Mouse (Mus musculus) colon, adult 2 months (tissue): ENCODE data around the gene Lce1a1. TPM values are rescaled to one million over a fixed set of nuclear protein-coding genes. Genes with fewer than 3 reads are reported as not detected.

ENCODE experiments used
- polyA plus RNA-seq: library from polyadenylated mRNA; depleted of rRNA; stranded (reverse); fragments of >200 nt; gene quantifications from 2 replicates; pipeline ENCODE4 v1.2.3, GENCODE M21; 2012; rRNA removed

Gene Lce1a1
- not detected in 2 replicates for polyA plus RNA-seq

GRCm38 (mm10) chr3:92648207-92648606, at the start of gene Lce1a1:
TSS of gene Lce1a1 (minus strand) at chr3:92648307.

DNA sequence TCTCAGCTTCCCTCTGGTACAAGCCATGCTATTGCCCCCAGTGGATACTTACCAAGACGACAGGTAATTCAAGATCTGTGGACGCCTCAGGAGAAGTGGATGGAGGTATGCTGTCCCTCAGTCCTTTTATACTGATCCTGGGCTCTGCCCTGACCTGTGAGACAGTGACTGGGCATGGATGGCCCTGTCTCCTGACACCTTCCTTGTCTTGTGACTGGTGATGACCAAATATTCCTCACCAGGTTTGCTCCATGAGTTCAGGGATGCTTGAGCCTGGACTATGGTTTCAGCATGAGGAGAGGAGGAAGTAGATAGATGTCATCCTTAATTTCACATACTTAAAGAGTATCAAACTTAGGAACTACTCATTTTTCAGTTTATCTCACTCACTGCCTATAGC, 39.0 kb upstream of the Lce1a1 start, which contains the start of gene Lce1d:
Gene Lce1d (minus strand): TSS at position 101 of the 400 bp plus-strand sequence.

GRCm38 (mm10) chr3:92678947-92679346, 30.8 kb upstream of the Lce1a1 start, which contains the start of gene Lce1c:
TSS of gene Lce1c (plus strand) at chr3:92679247.

DNA sequence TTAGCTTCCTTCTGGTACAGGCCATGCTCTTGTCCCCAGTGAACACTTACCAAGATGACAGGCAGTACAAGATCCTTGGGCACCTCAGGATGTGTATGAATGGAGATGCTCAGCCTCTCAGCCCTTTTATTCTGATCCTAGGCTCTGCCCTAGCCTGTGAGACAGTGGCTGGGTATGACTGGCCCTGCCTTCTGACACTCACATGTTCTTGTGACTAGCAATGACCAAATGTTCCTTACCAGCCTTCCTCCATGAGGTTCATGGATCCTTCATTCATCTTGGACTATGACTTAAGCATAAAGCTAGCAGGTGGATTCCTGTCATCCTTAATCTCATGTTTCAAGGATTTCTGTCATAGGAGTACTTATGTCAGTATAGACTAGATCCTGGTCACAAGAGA, 22.1 kb upstream of the Lce1a1 start, which contains the start of gene Lce1a2:
Gene Lce1a2 (minus strand): TSS at position 101 of the 400 bp plus-strand sequence.

GRCm38 (mm10) chr3:92656826-92657225, 8.7 kb upstream of the Lce1a1 start, which contains the start of gene Lce1b:
TSS of gene Lce1b (minus strand) at chr3:92656926.

DNA sequence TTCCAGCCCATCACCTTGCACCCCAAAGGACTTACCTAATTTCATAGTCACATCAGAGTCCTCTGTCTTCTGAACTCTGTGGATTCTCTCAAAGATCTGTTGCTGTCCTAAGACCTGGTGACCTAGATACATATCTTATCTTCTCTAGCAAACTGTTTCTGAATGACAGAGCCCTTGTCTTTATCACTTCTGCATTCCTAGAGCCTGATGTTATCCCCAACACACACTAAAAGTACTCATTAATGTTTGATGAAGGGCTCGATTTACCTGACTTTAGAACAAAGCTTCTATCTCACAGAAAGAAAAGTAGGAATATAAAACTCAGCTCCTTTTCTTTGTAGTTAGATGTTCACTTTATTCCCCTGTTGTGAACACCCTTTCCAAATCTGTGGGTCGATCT, 26.5 kb downstream of the Lce1a1 start, which contains the start of gene Lce6a:
Gene Lce6a (minus strand): TSS at position 101 of the 400 bp plus-strand sequence.

GRCm38 (mm10) chr3:92607392-92607791, 40.7 kb downstream of the Lce1a1 start, which contains the start of gene 2210017I01Rik:
TSS of gene 2210017I01Rik (minus strand) at chr3:92607492.

Other genes starting within 250 kb of the Lce1a1 start
- not detected in 2 replicates for gene Sprr2i, start 240.3 kb downstream of the Lce1a1 start, polyA plus RNA-seq
- gene Sprr2j-ps, start 230.2 kb downstream of the Lce1a1 start, polyA plus RNA-seq, result not detected in 2 replicates
- gene Gm9774, start 218.9 kb downstream of the Lce1a1 start, polyA plus RNA-seq, result 4.5 and 8.2 TPM in 2 replicates
- gene Sprr2k, start 215.7 kb downstream of the Lce1a1 start, polyA plus RNA-seq, result not detected in 2 replicates
- not detected in 2 replicates for gene Sprr1b, start 209.5 kb downstream of the Lce1a1 start, polyA plus RNA-seq
- not detected in 2 replicates for gene Sprr3, start 189.6 kb downstream of the Lce1a1 start, polyA plus RNA-seq
- 27.3 and 33.0 TPM in 2 replicates for gene Sprr1a, start 162.4 kb downstream of the Lce1a1 start, polyA plus RNA-seq
- gene Sprr4, start 147.8 kb downstream of the Lce1a1 start, polyA plus RNA-seq, result not detected in 2 replicates
- gene 2310046K23Rik, start 113.8 kb downstream of the Lce1a1 start, polyA plus RNA-seq, result not detected in 2 replicates
- not detected in 2 replicates for gene Ivl, start 74.6 kb downstream of the Lce1a1 start, polyA plus RNA-seq
- not detected in 2 replicates for gene Smcp, start 59.3 kb downstream of the Lce1a1 start, polyA plus RNA-seq
- not detected in 2 replicates for gene 2210017I01Rik, start 40.8 kb downstream of the Lce1a1 start, polyA plus RNA-seq
- not detected in 2 replicates for gene Lce6a, start 26.6 kb downstream of the Lce1a1 start, polyA plus RNA-seq
- gene Lce1b, start 8.6 kb upstream of the Lce1a1 start, polyA plus RNA-seq, result not detected in 2 replicates
- not detected in 2 replicates for gene Lce1a2, start 22.0 kb upstream of the Lce1a1 start, polyA plus RNA-seq
- gene Lce1c, start 30.9 kb upstream of the Lce1a1 start, polyA plus RNA-seq, result not detected in 2 replicates
- gene Lce1d, start 38.9 kb upstream of the Lce1a1 start, polyA plus RNA-seq, result not detected in 2 replicates
- not detected in 2 replicates for gene Lce1e, start 60.8 kb upstream of the Lce1a1 start, polyA plus RNA-seq
- not detected in 2 replicates for gene Lce1f, start 72.0 kb upstream of the Lce1a1 start, polyA plus RNA-seq
- gene Gm38119, start 90.8 kb upstream of the Lce1a1 start, polyA plus RNA-seq, result not detected in 2 replicates
- gene Lce1g, start 104.0 kb upstream of the Lce1a1 start, polyA plus RNA-seq, result not detected in 2 replicates
- not detected in 2 replicates for gene Lce1h, start 116.8 kb upstream of the Lce1a1 start, polyA plus RNA-seq
- not detected in 2 replicates for gene Lce1i, start 130.6 kb upstream of the Lce1a1 start, polyA plus RNA-seq
- gene Lce1j, start 142.2 kb upstream of the Lce1a1 start, polyA plus RNA-seq, result not detected in 2 replicates
- not detected in 2 replicates for gene Lce1k, start 159.6 kb upstream of the Lce1a1 start, polyA plus RNA-seq
- gene Kprp, start 178.9 kb upstream of the Lce1a1 start, polyA plus RNA-seq, result not detected in 2 replicates
- not detected in 2 replicates for gene Lce1l, start 203.0 kb upstream of the Lce1a1 start, polyA plus RNA-seq
- not detected in 2 replicates for gene 2310050C09Rik, start 221.9 kb upstream of the Lce1a1 start, polyA plus RNA-seq